Mouse (Mus musculus): ENCODE measurements around the gene Gm10439.
"Not testable (repeated sequence)": the region's sequence is repeated elsewhere in the genome, so short reads cannot be mapped to it uniquely, and the experiment has no call there.

Gm10439 gene

GRCm38 (mm10) chrX:149594270-149594669 lies at the start of gene Gm10439:
TSS of gene Gm10439 (plus strand) at chrX:149594570.
- not testable (repeated sequence) for DNase-seq
